Mouse (Mus musculus) stomach, postnatal 0 days (tissue): ENCODE data around the gene Men1.

Experiments
- CTCF ChIP-seq: IDR thresholded peaks from 2 replicates; pipeline ENCODE4 v1.5.1; 2016; ENCODE audit warnings: antibody characterized with exemption, low read depth, mild to moderate bottlenecking, moderate library complexity
- EP300 ChIP-seq: optimal IDR thresholded peaks from 2 replicates; pipeline ENCODE3; 2016; ENCODE audit warnings: antibody characterized with exemption

GRCm38 (mm10) chr19:6310181-6310580 is 24.6 kb upstream of the Men1 start:
- TF ChIP-seq CTCF (no peak), EP300 (no peak)
